Mouse (Mus musculus): Measurements from ENCODE around the gene Lrrc28. TPM values are rescaled to one million over a fixed set of nuclear protein-coding genes. Genes with fewer than 3 reads are reported as not detected.
"Not testable (repeated sequence)": the region's sequence is repeated elsewhere in the genome, so short reads cannot be mapped to it uniquely, and the experiment has no call there.

Gene Lrrc28
- total RNA-seq, 2 experiments from 2014 or later = 15.7 to 17.7 TPM

DNA sequence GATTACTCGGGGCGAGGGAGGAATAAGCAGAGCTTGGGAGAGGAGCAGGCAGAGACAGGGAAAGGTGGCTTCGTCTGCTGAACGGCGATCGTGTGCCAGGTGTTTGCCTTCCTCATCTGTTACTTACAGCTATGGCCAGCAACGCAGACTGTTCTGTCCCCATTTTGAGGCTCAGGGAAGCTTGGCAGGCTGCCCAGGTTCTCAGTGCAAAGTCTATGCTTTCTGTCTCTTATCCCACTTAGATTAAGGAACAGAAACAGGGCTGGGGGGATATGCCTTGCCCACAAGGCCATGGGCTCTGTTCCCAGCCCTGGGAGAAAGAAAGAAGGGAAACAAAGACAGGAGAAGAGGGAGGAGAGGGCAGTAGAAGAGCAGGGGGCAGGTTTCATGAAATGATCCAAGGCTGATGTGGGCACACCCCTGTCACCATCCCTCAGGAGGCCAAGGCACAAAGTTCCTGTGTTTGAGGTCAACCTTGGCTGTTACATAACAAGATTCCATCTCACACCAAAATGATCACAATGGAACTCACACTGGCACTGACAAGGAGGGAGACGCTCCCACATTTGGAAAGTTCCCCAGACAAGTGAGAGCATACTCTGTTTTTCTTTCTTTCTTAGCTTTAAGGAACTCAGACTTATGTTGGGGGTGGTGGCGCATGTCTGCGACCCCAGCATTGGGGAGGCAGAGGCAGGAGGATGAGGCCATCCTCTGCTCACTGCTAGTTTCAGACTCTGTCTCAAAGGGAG lies 116.8 kb downstream of the Lrrc28 start:
- DNase-seq = peak; percentile 67

DNA sequence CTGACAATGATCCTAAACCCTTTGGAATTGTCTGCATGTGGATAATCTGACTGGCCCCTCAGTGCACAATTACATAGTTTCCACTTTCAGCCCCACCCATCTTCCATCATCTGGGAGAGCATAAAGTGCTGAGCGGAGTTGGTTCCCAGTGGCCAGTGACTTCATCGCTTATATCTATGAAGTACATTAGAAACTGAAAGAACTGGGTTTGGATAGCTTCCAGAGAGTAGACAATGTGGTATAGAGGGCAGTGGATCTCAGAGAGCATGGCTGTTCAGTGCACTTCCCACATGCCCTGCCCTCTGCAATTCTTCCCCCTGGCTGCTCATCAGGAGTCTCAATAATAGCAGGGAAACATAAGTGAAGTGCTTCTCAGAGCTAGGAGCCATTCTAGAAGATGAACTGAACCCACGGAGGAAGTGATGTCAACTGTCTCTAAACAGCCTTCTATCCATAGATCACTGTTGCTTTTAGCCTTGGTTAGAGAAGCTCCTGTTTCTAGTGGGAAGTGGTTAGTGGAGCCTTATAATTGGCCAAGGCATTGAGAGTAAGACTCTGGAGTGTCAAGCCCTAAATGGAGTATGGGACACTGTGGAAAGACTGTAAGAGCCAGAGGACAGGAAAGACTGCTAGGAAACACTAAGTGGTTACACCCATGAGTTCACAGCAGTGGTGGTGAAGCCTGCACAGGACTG lies 119.0 kb downstream of the Lrrc28 start:
- DNase-seq = no peak

DNA sequence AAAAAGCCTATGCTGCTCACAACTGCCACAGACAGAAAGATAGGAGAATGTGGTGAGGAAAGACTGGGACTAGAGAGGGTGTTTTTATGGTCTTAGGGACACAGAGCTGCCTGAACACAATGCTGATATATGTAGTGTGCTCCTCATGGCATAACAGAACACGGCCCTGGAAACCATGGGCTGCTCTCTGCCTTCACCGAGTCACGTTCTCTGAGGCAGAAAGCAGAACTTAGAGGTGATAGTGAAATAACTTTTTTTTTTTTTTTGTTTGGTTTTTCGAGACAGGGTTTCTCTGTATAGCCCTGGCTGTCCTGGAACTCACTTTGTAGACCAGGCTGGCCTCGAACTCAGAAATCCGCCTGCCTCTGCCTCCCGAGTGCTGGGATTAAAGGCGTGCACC lies 121.0 kb downstream of the Lrrc28 start:
- not testable (repeated sequence) for DNase-seq

- DNase-seq = no peak
These were observed 121.7 kb downstream of the Lrrc28 start for GRCm38 (mm10) chr7:67523400-67523799.

GRCm38 (mm10) chr7:67521731-67522130 lies 123.3 kb downstream of the Lrrc28 start:
- DNase-seq = not testable (repeated sequence)

DNA sequence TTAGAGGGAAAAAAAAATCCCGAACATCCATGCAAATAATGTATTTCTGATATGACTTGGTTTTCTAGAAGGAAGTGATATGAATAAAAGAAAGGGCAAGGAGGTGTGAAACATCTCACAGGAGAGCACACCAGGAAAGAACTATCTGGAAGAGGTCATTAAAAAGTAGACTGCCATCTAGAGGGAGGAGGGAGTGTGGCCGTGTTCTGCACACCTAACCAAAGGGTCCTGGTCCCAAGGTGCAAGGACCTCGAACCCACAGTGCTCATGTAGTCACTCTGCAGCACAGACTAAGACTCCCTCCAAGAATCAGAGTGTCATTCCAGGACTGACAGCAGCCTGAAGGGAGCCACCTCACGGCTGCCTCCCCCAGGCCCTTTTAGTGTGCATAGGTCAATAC lies 124.1 kb downstream of the Lrrc28 start:
- no peak for DNase-seq

DNA sequence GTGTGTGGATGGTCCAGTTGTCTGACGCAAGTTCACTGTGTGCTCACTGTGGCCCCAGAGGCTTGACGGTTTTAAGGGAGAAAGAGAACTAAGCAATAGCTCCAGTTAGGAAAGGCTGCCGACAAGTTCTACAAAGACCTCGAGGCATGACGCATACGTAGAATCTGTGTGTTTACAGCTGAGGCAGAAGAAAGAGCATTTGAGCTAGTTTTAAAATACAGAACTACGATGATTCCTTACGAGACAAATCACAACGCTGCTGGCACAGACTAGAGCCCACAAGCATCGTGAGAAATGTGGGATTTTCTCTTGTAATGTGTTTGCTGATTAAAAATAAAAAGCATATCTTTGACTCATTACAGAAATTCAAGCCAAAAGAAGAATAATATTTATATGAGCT lies 125.1 kb downstream of the Lrrc28 start:
- DNase-seq = no peak

GRCm38 (mm10) chr7:67515621-67516020 lies 129.4 kb downstream of the Lrrc28 start:
- DNase-seq = no peak

GRCm38 (mm10) chr7:67514893-67515292 lies 130.2 kb downstream of the Lrrc28 start:
- DNase-seq = peak; percentile 70

DNA sequence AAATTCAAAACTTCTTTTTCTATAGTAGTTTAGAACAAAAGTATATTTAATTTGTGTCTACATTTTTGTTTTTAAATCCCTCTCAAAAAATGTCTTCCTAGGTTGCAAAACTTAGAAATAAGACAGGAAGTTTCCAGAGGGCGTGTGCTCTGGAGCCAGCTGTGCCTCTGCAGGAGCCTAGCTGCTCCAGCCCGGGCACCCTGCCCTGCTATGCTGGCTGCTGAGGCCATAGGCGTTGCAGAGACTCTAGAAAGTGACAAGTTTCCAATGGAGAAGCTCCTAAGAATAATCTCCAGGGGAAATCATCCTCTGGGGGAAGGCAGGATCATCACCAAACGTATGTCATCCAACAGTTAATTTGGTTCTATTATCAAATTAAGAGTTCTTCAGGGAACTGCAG lies 130.7 kb downstream of the Lrrc28 start:
- DNase-seq = peak; percentile 39

GRCm38 (mm10) chr7:67513656-67514055 lies 131.4 kb downstream of the Lrrc28 start:
- DNase-seq = no peak

DNA sequence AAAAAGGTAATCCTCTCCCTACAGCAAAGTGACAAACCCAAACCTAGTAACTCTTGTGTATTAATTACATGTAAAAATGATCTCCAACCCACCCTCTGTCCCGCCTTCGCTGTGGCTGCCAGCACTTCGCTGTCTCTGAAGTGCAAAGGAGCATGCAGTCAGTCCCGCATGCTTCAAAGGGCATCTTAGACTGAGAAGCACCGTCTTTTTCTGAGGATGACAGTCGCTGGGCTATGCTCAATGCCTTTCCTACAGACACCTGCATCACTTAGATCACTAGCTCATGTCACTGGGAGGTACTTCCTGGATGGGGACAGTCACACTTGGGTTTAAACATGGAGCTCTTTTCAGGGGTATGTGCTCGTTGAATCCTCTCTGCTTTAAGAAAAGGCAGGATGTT lies 133.5 kb downstream of the Lrrc28 start:
- DNase-seq = no peak

DNA sequence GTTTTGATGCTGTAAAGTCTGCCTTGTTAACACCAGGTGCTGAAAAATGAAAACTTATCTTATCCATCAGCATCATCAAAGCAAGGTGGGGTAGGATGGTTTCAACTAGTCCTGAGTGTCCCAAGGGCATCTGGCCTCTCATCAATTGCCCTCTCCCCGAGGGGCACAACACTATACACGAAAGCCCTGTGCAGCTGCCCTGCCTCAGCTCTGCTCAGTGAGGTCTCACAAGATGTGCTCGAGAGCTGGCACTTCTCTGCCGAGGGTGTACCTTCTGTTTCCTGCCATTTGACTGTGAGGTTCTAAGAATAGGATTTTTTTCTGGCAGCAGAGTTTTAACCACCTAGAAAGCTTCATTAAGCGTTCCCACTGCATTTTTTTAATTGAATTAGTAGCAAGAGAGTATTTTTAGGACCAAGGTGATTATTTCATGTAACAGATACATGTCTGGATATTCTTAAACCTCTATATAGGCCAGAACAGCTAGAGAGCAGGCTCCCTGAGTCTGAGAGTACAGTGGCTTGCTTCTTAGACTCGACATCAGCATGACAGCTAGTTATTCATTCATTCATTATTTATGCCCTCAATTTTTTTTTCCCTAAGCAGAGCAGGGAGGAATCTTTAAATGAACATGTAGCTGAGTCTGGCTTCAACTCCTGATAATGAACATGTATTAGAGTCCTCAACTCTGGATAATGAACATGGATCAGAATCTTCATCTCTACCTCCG lies 141.6 kb downstream of the Lrrc28 start:
- DNase-seq = no peak

- no peak for DNase-seq
These were observed 142.4 kb downstream of the Lrrc28 start for GRCm38 (mm10) chr7:67502631-67503030.

GRCm38 (mm10) chr7:67500878-67501277 lies 144.2 kb downstream of the Lrrc28 start:
- DNase-seq = no peak

GRCm38 (mm10) chr7:67500076-67500828 lies 144.8 kb downstream of the Lrrc28 start:
- no peak for DNase-seq

GRCm38 (mm10) chr7:67499516-67499915 lies 145.6 kb downstream of the Lrrc28 start:
- peak; percentile 82 for DNase-seq

DNA sequence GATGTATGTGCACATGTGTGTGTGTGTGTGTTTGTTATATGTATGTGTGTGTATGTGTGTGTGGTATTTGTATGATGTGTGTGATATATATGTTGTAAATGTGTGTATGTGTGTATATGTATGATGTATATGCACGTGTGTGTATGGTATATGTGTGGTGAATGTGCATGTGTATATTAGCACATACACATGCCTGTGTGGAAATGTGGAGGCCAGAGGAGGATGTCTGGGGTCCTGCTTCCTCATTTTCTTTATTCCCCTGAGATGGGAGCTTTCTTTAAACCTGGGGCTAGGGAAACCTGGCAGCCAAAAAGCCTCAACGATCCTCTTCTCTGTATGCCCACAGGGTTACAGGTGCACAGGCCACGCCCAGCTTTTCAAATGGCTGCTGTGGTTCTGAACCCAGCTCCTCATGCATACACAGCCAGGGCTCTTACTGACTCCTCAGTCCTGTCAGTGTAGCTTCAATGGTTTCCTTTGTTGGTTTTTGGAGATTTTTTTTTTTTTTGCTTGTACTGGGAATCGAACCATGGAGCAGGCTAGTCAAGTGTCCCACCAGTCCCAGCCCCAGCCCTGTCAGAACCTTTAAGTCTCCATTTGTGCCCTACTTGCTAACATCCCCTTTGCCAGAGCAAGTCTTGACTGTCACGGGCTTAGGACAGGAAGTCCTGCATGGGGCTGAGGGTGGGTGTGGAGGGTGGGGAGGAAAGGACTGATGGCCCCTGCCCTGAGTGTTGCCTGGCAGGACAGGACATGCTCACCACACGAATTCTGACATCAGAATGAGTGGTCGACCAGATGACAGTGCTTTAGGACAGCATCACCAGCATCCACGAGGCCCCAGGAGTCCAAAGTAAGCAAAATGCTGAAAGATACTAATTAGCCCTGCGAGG lies 151.0 kb downstream of the Lrrc28 start:
- no peak for DNase-seq

- DNase-seq = peak; percentile 88
These were observed 157.1 kb downstream of the Lrrc28 start for GRCm38 (mm10) chr7:67487889-67488411.

- DNase-seq = peak; percentile 53
These were observed 157.9 kb downstream of the Lrrc28 start for GRCm38 (mm10) chr7:67486925-67487760.

Data from heart, postnatal 4 days (tissue).